Mouse (Mus musculus) embryonic facial prominence, embryonic 11.5 days (tissue): ENCODE measurements at regions not wholly inside any gene's neighbourhood (a gene's known extent, or its start where the extent isn't known, plus 50 kb on each side); places are given as distances from the start of the nearest gene placed in this dataset.

Source experiments
- ATAC-seq: fragments of 200-750 bp; cut with Nextera tagmentation; replicated peaks from 2 replicates; pipeline ENCODE4 v1.8.0; 2017; ENCODE audit warnings: low read depth; ENCODE audit not compliant: insufficient number of reproducible peaks, low FRiP score, low TSS enrichment
- DNase-seq: peaks from one replicate; pipeline ENCODE4 v3.0.0-alpha.2; 2015; ENCODE audit warnings: low spot score
- H3K27ac ChIP-seq: fragments of 300-500 bp; sonication (generic); replicated peaks from 2 replicates; pipeline ENCODE4 v1.5.1; 2014; ENCODE audit warnings: mild to moderate bottlenecking, low read depth, low read length, control low read depth
- H3K27me3 ChIP-seq: fragments of 300-500 bp; sonication (generic); 2 replicates; pipeline ENCODE4 v1.6.1; 2014; ENCODE audit warnings: mild to moderate bottlenecking, low read length, moderate library complexity, mixed read lengths; ENCODE audit not compliant: control insufficient read depth, insufficient read depth
- H3K36me3 ChIP-seq: fragments of 300-500 bp; sonication (generic); replicated peaks from 2 replicates; pipeline ENCODE4 v1.6.1; 2014; ENCODE audit warnings: low read depth, mild to moderate bottlenecking, low read length, moderate library complexity, mixed read lengths; ENCODE audit not compliant: control insufficient read depth, insufficient read depth
- H3K4me1 ChIP-seq: fragments of 300-500 bp; sonication (generic); 2 replicates; pipeline ENCODE4 v1.6.1; 2014; ENCODE audit warnings: low read length, mixed read lengths; ENCODE audit not compliant: control insufficient read depth, insufficient read depth
- H3K4me2 ChIP-seq: fragments of 300-500 bp; sonication (generic); 2 replicates; pipeline ENCODE4 v1.6.1; 2014; ENCODE audit warnings: low read depth, mild to moderate bottlenecking, control low read depth, low read length, moderate library complexity
- H3K4me3 ChIP-seq: fragments of 300-500 bp; sonication (generic); 2 replicates; pipeline ENCODE4 v1.5.1; 2014; ENCODE audit warnings: low read depth, low read length, control low read depth
- H3K9ac ChIP-seq: fragments of 300-500 bp; sonication (generic); replicated peaks from 2 replicates; pipeline ENCODE4 v1.6.1; 2014; ENCODE audit warnings: mild to moderate bottlenecking, control low read depth, low read length
- H3K9me3 ChIP-seq: fragments of 300-500 bp; sonication (generic); replicated peaks from 2 replicates; pipeline ENCODE4 v1.6.1; 2016; ENCODE audit warnings: mild to moderate bottlenecking, low read length, inconsistent platforms, mixed read lengths; ENCODE audit not compliant: control insufficient read depth
- WGBS: fragments of 180-500 bp; shearing (Covaris S2); extraction: QIAGEN DNeasy Blood & Tissue Kit; methylation state at CpG from one replicate; pipeline ENCODE4 v1.1.7; 2014; 5-methylcytosine and 5-hydroxymethylcytosine counted together

DNA sequence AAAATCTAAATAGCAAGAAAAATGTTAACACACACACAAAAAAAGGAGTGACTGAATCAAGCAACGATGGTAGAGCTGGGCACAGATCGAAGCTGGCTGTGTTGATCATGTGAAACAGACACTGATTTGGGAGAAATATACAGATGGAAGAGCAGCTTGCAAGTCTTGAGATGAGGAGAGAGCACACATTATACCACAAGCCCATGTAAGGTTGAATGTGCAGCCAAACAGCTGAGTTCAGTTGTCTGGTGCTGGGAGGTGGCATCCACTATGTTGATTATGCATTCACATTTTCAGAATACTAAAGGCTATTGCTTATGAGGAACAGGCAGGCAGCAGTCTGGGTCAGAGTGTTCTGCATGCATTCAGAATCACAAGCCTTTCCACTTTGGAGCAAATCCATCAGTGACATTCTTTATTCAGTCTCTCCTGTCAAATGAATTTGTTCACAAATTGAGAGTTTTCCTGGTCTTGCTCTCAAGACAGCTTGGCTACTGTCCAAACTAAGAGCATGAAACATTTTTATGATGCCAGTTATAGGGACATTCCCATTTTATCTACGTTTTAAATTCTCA, 63.0 kb upstream of the Gprin3 start:
- 88% methylated on average over 3 of the region's 3 CpGs for WGBS
- Histone ChIP-seq H3K4me2 (no peak overlapping the region), H3K36me3 (no peaks in the 10 kb centered on the region), H3K9me3 (no peaks in the 10 kb centered on the region), H3K27ac (no peak overlapping the region), H3K4me1 (no peaks in the 10 kb centered on the region), H3K4me3 (no peak overlapping the region), H3K9ac (no peak overlapping the region), H3K27me3 (no peaks in the 10 kb centered on the region)
- ATAC-seq (no peak), DNase-seq (no peak)

GRCm38 (mm10) chr6:59488386-59488785, 62.3 kb upstream of the Gprin3 start:
- DNase-seq (no peak), ATAC-seq (no peak)
- H3K27ac ChIP-seq: no peak overlapping the region
- H3K27me3 ChIP-seq: no peaks in the 10 kb centered on the region
- H3K9ac ChIP-seq: no peak overlapping the region
- H3K4me1 ChIP-seq: no peaks in the 10 kb centered on the region
- H3K9me3 ChIP-seq: no peaks in the 10 kb centered on the region
- no peak overlapping the region for H3K4me2 ChIP-seq
- H3K4me3 ChIP-seq: no peak overlapping the region
- 92% methylated on average over 1 of the region's 1 CpGs for WGBS
- H3K36me3 ChIP-seq: no peaks in the 10 kb centered on the region

GRCm38 (mm10) chr6:59484004-59484403, 57.9 kb upstream of the Gprin3 start:
- Histone ChIP-seq H3K4me1 (no peaks in the 10 kb centered on the region), H3K27me3 (no peaks in the 10 kb centered on the region), H3K27ac (no peak overlapping the region), H3K9ac (no peak overlapping the region), H3K9me3 (no peaks in the 10 kb centered on the region), H3K36me3 (no peaks in the 10 kb centered on the region), H3K4me3 (no peak overlapping the region), H3K4me2 (no peak overlapping the region)
- ATAC-seq (no peak), DNase-seq (no peak)
- 90% methylated on average over 3 of the region's 3 CpGs for WGBS

GRCm38 (mm10) chr6:59483587-59483986, 57.5 kb upstream of the Gprin3 start:
- Histone ChIP-seq H3K9ac (no peak overlapping the region), H3K4me1 (no peaks in the 10 kb centered on the region), H3K36me3 (no peaks in the 10 kb centered on the region)

More at GRCm38 (mm10) chr6:59483587-59483986, 57.5 kb upstream of the Gprin3 start:
- 10% methylated on average over 3 of the region's 3 CpGs for WGBS
- DNase-seq (peak; percentile 70), ATAC-seq (no peak; the same call in 1 of the 2 replicates)
- Histone ChIP-seq H3K9me3 (no peaks in the 10 kb centered on the region), H3K27me3 (no peaks in the 10 kb centered on the region), H3K4me2 (no peak overlapping the region), H3K27ac (no peak overlapping the region), H3K4me3 (no peak overlapping the region)
